Mouse (Mus musculus) cerebellum, postnatal 4 days (tissue): ENCODE data around the gene Retnlg.
"Not testable (repeated sequence)": the region's sequence is repeated elsewhere in the genome, so short reads cannot be mapped to it uniquely, and the experiment has no call there.

ENCODE experiments used
- DNase-seq, 2 experiments: peaks; one replicate each; pipeline ENCODE4 v3.0.0; 2022; ENCODE audit warnings: low spot score in 2 of 2, mixed read lengths in 1 of 2

Gene Retnlg

DNA sequence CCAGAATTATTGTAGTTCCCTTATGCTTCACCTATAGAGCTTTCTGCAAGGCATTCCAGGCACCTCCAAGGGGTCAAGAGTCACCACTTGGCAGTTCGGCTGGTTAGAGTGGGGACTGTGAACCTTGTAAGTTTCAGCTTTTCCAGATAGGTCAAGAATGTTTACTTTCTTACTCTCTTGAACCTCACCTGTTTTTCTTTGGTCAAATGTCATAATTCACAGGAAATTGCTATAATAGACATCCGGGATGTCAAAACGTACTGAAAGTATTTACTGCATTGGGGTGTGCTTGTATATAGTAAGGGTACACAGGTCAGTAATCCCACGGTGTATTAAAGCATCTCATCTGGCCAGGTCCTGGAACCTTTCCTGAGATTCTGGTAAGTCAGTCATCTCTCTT lies at the start of gene Retnlg:
Gene Retnlg, plus strand, starts transcription at position 301 of the 400 bp plus-strand sequence.
- DNase-seq: no peak

- DNase-seq: no peak
Observed at GRCm38 (mm10) chr16:48826474-48826873, 45.9 kb upstream of the Retnlg start.

GRCm38 (mm10) chr16:48827625-48828024 lies 44.8 kb upstream of the Retnlg start:
- no peak for DNase-seq

DNA sequence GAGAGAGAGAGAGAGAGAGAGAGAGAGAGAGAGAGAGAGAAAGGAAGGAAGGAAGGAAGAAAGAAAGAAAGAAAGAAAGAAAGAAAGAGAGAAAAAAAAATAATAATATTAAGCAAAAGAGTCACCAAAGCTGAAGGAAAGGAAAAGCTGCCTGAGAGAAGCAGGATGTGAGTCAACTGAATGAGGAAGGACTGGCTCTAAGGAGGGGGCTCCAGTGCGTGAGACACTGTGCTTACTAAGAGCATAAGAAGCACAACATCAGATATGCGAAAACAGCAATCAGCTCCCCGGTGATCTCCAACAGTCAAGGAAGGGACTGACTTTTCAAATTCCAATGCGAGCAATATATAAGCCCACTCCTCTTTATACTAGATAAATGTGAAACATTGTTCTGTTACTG lies 43.4 kb upstream of the Retnlg start:
- no peak for DNase-seq

GRCm38 (mm10) chr16:48832055-48832454 lies 40.4 kb upstream of the Retnlg start:
- no peak for DNase-seq

- DNase-seq: not testable (repeated sequence)
Observed at GRCm38 (mm10) chr16:48833626-48834025, 38.8 kb upstream of the Retnlg start.

- DNase-seq: no peak
Observed at GRCm38 (mm10) chr16:48842266-48842665, 30.2 kb upstream of the Retnlg start, which contains the start of gene Retnla. TSS of gene Retnla (plus strand) at chr16:48842551.

- DNase-seq: no peak
Observed at GRCm38 (mm10) chr16:48843671-48844386, 28.6 kb upstream of the Retnlg start.

DNA sequence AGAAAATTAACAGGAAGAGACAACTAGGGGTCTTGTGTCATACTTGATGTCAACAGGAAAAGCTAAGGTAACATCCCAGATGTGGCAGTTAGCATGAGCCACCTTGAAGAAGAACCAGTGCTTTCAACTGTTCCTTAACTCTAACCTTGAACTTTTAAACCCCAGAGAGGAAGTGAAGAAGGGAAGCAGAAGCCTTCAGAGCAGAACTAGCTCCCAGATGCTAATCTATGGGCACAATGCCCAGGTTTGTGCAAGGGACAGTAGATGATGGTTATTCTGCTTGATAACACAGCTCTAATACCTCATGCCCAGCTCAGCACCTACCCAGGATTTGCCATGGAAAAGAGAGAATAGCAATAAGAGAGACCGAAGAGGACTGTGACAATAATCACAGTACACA lies 7.4 kb upstream of the Retnlg start:
- DNase-seq: not testable (repeated sequence)

DNA sequence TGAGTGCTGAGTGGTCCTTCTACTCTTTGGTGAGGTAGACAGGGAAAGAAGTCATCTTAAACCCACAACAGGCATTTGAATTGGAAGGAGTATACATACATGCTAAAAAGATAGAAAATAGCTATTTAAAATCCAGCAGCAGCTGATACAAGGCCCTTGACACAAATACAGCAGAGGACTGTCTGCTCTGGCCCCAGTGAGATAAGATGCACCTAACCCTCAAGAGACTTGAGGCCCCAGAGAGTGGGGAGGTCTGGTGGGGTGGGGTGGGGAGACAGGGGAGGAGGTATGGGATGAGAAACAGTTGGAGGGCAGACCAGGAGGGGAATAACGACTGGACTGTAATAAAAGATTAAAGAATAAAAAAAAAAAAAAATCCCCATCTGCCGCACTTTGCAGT lies 4.7 kb upstream of the Retnlg start:
- DNase-seq: no peak

DNA sequence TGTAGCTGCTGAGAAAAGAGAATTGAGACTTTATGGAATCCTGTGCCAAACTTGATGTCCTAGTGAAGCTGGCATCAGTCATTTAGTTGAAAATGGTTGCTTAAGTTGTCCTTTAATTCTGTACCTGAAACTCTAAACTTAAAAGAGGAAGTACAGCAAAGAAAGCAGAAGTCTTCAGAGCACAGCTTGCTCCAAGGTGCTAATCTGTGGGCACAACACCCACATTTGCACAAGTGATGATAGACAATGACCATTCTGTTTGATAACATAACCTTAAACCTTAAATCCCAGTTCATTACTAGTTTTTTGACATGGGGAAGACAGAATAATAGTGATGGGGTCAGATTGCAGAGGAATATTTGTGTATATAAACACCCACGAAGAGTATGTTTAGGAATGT lies 3.8 kb upstream of the Retnlg start:
- no peak for DNase-seq

- no peak for DNase-seq
Observed at GRCm38 (mm10) chr16:48869671-48870070, 2.8 kb upstream of the Retnlg start.

DNA sequence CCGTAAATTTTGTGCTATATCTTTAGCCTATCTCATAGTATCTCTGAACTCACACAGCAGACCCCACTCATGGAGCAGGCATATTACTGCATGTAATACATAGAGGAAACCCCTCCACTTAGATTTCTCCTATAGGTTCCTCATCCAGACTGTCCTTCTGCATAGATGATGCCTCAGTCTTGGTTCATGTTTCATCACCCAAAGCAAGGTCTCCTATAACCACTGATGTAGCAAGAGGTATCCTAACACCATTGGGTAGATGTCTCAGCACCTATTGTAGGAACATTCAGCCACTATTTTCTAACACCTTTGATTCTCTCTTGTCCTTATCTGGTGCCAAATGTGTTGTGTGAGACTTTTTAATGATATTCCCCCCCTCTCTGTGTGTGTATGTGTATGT lies 667 bp upstream of the Retnlg start:
- no peak for DNase-seq

DNA sequence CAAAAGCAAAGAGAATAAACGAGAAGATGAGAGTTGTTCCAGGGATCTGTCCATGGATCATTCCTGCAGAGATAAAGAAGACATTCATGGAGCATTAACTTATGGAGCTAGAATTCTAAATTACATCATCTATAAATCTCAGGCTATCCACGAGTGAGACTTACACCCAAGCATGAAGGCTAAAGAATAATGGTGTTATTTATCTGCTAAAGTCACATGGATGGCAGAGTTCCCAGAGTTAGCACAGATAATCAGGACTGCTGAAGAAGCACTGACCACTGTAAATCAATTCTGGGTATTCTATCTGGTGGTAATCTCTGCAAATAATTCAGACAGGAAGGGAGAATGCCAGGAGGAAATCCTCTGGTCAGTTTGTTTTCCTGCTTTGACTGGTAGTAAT lies 18.3 kb downstream of the Retnlg start:
- no peak for DNase-seq

- DNase-seq: no peak
Observed at GRCm38 (mm10) chr16:48899868-48900267, 27.4 kb downstream of the Retnlg start.

- DNase-seq: no peak
Observed at GRCm38 (mm10) chr16:48911184-48911583, 38.8 kb downstream of the Retnlg start.

DNA sequence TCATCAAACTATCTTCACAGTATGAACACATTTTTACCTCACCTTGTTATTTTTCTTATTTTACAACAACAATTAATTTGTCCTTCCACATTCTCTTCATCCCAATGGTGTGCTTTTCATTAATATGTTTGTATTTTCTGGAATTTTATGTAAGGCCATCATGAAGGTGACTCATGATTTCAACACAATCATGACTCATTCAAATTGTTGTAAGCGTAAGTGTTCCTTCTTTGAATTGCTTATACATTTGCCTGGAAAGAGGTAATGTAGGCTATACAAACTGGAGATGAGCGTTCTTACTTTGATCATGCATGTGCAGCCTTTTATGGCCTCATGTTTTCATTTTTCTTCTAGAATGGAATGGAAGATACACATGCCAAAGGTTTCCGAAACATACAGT lies 40.8 kb downstream of the Retnlg start:
- no peak for DNase-seq

DNA sequence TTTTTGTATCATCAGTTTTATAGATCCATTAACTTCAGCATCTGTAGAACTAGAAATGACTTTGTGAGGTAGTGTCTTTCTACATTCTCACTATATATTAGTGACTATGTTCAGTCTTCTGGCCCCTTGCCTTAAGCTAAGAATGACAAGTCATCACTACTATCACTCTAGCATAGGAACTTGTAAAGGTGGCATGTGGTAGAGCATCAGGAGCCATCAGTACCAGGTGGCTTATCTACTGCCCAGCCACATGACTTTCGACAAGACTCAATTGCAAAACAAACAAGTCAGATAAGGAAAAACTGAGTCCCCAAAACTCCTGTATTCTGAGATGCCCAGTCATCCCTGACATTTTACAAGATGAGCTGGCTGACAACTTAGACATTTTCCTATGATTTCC lies 51.3 kb downstream of the Retnlg start:
- DNase-seq: no peak
